8 mouse cellular contexts compared by ENCODE assay signal in the genomic region with DNA sequence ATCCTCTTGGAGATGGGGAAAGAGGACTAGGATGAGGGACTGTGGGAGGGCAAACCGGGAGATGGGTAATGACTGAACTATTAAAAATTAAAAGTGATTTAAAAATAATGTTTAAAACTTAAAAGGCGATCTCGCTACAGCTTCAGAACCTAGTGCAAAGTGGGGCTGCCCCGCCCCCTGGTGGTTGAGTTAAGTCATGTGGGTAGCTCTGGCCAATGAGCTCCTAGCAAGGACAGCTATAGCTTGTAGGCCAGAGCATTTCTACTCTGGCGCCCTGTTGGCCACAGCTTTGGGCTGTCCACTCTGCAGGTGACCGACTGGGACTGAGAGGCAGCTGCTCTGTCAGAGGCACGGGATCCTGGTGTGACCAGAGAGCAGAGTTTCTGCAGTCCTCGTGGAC. TPM values are rescaled to one million over a fixed set of nuclear protein-coding genes. Genes with fewer than 3 reads are reported as not detected.
A peak's percentile ranks its signal among the peaks of the same experiment; 100 is the strongest.
DNase-seq lines count a peak whose midpoint lies in the region; ATAC-seq lines count a peak whose summit lies in the region.

No protein-coding gene starts in this region.

- DNase-seq in CD8-positive naive resting alpha-beta T cell, adult 2 months (ENCODE audit: low read depth in 2 of 2, low spot score in 2 of 2): peak; percentile 79 to 83
- DNase-seq in c-Kit-positive CD71-negative TER-119-negative erythroid progenitor cells, embryonic 14.5 days (ENCODE audit: low read depth): peak; percentile 77
- peak; percentile 75 for DNase-seq in forebrain, embryonic 10.5 days (ENCODE audit: extremely low spot score, low spot score)
- DNase-seq in kidney, postnatal 14 days: peak; percentile 90
- peak; percentile 70 for DNase-seq in liver, embryonic 13.5 days
- peak; percentile 76 for DNase-seq in neural tube, embryonic 10.5 days (ENCODE audit: extremely low spot score, low spot score)

- 9% methylated on average over 8 of the region's 8 CpGs for whole genome bisulfite sequencing in forebrain, embryonic 10.5 days
- 3% methylated on average over 8 of the region's 8 CpGs for WGBS in heart, embryonic 15.5 days
- 10% methylated on average over 8 of the region's 8 CpGs for WGBS in liver, embryonic 13.5 days (ENCODE audit: insufficient replicate concordance)
- 4% methylated on average over 8 of the region's 8 CpGs for WGBS in stomach, embryonic 15.5 days

- peak overlapping the region; percentile 74 for H3K27ac ChIP-seq in forebrain, embryonic 10.5 days
- H3K27ac ChIP-seq in heart, embryonic 15.5 days: no peak overlapping the region
- H3K27ac ChIP-seq in liver, embryonic 13.5 days: no peak overlapping the region
- no peak overlapping the region for H3K27ac ChIP-seq in stomach, embryonic 15.5 days

- H3K9me3 ChIP-seq in forebrain, embryonic 10.5 days: no peaks in the 10 kb centered on the region
- no peaks in the 10 kb centered on the region for H3K9me3 ChIP-seq in heart, embryonic 15.5 days (replicated peaks)
- H3K9me3 ChIP-seq in liver, embryonic 13.5 days (replicated peaks): no peaks in the 10 kb centered on the region
- H3K9me3 ChIP-seq in stomach, embryonic 15.5 days: no peaks in the 10 kb centered on the region

- peak overlapping the region; percentile 24 for H3K4me3 ChIP-seq in forebrain, embryonic 10.5 days
- no peak overlapping the region for H3K4me3 ChIP-seq in heart, embryonic 15.5 days
- no peak overlapping the region for H3K4me3 ChIP-seq in liver, embryonic 13.5 days (replicated peaks)
- no peak overlapping the region for H3K4me3 ChIP-seq in stomach, embryonic 15.5 days (replicated peaks)

- H3K36me3 ChIP-seq in forebrain, embryonic 10.5 days (replicated peaks): no peaks in the 10 kb centered on the region
- H3K36me3 ChIP-seq in heart, embryonic 15.5 days: no peaks in the 10 kb centered on the region
- no peaks in the 10 kb centered on the region for H3K36me3 ChIP-seq in liver, embryonic 13.5 days
- no peaks in the 10 kb centered on the region for H3K36me3 ChIP-seq in stomach, embryonic 15.5 days

- ATAC-seq in heart, embryonic 15.5 days (replicated peaks; ENCODE audit: insufficient number of reproducible peaks, insufficient read depth, low FRiP score, low read depth): peak; percentile 81
- peak; percentile 73 for ATAC-seq in liver, embryonic 13.5 days (ENCODE audit: low read depth)
- ATAC-seq in stomach, embryonic 15.5 days (ENCODE audit: insufficient read depth, low FRiP score, low read depth): peak; percentile 81

- peak overlapping the region; percentile 16; the same call in 1 of the 2 replicates for H3K9ac ChIP-seq in heart, embryonic 15.5 days
- H3K9ac ChIP-seq in liver, embryonic 13.5 days: no peak overlapping the region
- no peak overlapping the region for H3K9ac ChIP-seq in stomach, embryonic 15.5 days

- peaks cover 19% of the 10 kb centered on the region for H3K4me1 ChIP-seq in forebrain, embryonic 10.5 days
- H3K4me1 ChIP-seq in heart, embryonic 15.5 days (replicated peaks): peaks cover 5% of the 10 kb centered on the region
- H3K4me1 ChIP-seq in liver, embryonic 13.5 days (replicated peaks): peaks cover 16% of the 10 kb centered on the region
- no peaks in the 10 kb centered on the region for H3K4me1 ChIP-seq in stomach, embryonic 15.5 days

- H3K27me3 ChIP-seq in forebrain, embryonic 10.5 days (ENCODE audit: poor library complexity, severe bottlenecking): no peaks in the 10 kb centered on the region
- no peaks in the 10 kb centered on the region for H3K27me3 ChIP-seq in heart, embryonic 15.5 days
- no peaks in the 10 kb centered on the region for H3K27me3 ChIP-seq in liver, embryonic 13.5 days
- no peaks in the 10 kb centered on the region for H3K27me3 ChIP-seq in stomach, embryonic 15.5 days (replicated peaks)

- peak overlapping the region; percentile 25; the same call in 1 of the 2 replicates for H3K4me2 ChIP-seq in heart, embryonic 15.5 days
- H3K4me2 ChIP-seq in liver, embryonic 13.5 days: peak overlapping the region; percentile 17; the same call in 1 of the 2 replicates
- 0 out of 2 replicates have a peak overlapping the region, but pooled peaks have one; percentile 16 for H3K4me2 ChIP-seq in stomach, embryonic 15.5 days

RNA-seq across cellular contexts. Expression of a gene that starts 9.8 kb away (rescaled TPM):
- 2.3 and 2.8 TPM in 2 replicates for polyA plus RNA-seq in forebrain, embryonic 10.5 days (2016; fragmentation: Nextera tagmentation; extraction: Ambion mirVana)
- polyA plus RNA-seq in heart, embryonic 15.5 days (2015; fragmentation: Nextera tagmentation; extraction: Ambion mirVana): 5.1 and 6.6 TPM in 2 replicates
- 1.2 and 1.3 TPM in 2 replicates for polyA plus RNA-seq in liver, embryonic 13.5 days (2015; fragmentation: Nextera tagmentation; extraction: Ambion mirVana)
- polyA plus RNA-seq in stomach, embryonic 15.5 days (2015; fragmentation: Nextera tagmentation; extraction: Ambion mirVana): 2.5 and 3.1 TPM in 2 replicates

RNA-seq across cellular contexts. Expression of a gene that starts 53.9 kb away (rescaled TPM):
- 9.6 and 11.8 TPM in 2 replicates for polyA plus RNA-seq in forebrain, embryonic 10.5 days (2016; fragmentation: Nextera tagmentation; extraction: Ambion mirVana)
- 11.6 and 16.0 TPM in 2 replicates for polyA plus RNA-seq in heart, embryonic 15.5 days (2015; fragmentation: Nextera tagmentation; extraction: Ambion mirVana)
- polyA plus RNA-seq in liver, embryonic 13.5 days (2015; fragmentation: Nextera tagmentation; extraction: Ambion mirVana): 20.3 and 23.1 TPM in 2 replicates
- polyA plus RNA-seq in stomach, embryonic 15.5 days (2015; fragmentation: Nextera tagmentation; extraction: Ambion mirVana): 19.6 and 20.8 TPM in 2 replicates
